Mouse (Mus musculus) embryonic facial prominence, embryonic 12.5 days (tissue): ENCODE measurements around the gene Lhb. TPM values are rescaled to one million over a fixed set of nuclear protein-coding genes. Genes with fewer than 3 reads are reported as not detected.
A peak's percentile ranks its signal among the peaks of the same experiment; 100 is the strongest.

Experiments
- ATAC-seq: fragments of 200-750 bp; cut with Nextera tagmentation; 2 replicates; pipeline ENCODE4 v1.8.0; 2017; ENCODE audit not compliant: insufficient number of reproducible peaks, insufficient read depth, low FRiP score, low TSS enrichment
- H3K27ac ChIP-seq: fragments of 300-500 bp; sonication (generic); 2 replicates; pipeline ENCODE4 v1.5.1; 2016; ENCODE audit warnings: mild to moderate bottlenecking
- H3K27me3 ChIP-seq: fragments of 300-500 bp; sonication (generic); 2 replicates; pipeline ENCODE4 v1.6.1; 2016; ENCODE audit warnings: mild to moderate bottlenecking, moderate library complexity
- H3K36me3 ChIP-seq: fragments of 300-500 bp; sonication (generic); 2 replicates; pipeline ENCODE4 v1.6.1; 2016; ENCODE audit warnings: mild to moderate bottlenecking
- H3K4me1 ChIP-seq: fragments of 300-500 bp; sonication (generic); 2 replicates; pipeline ENCODE4 v1.6.1; 2016
- H3K4me2 ChIP-seq: fragments of 300-500 bp; sonication (generic); replicated peaks from 2 replicates; pipeline ENCODE4 v1.6.1; 2016; ENCODE audit warnings: mild to moderate bottlenecking, moderate library complexity
- H3K4me3 ChIP-seq: fragments of 300-500 bp; sonication (generic); 2 replicates; pipeline ENCODE4 v1.5.1; 2016; ENCODE audit warnings: mild to moderate bottlenecking
- H3K9ac ChIP-seq: fragments of 300-500 bp; sonication (generic); 2 replicates; pipeline ENCODE4 v1.6.1; 2016; ENCODE audit warnings: mild to moderate bottlenecking, moderate library complexity
- H3K9me3 ChIP-seq: fragments of 300-500 bp; sonication (generic); 2 replicates; pipeline ENCODE4 v1.6.1; 2016; ENCODE audit warnings: mild to moderate bottlenecking, moderate library complexity
- WGBS: fragments of 180-500 bp; shearing (Covaris S2); methylation state at CpG from one replicate; pipeline ENCODE4 v1.1.7; 2016; 5-methylcytosine and 5-hydroxymethylcytosine counted together
- polyA plus RNA-seq: library from polyadenylated mRNA; unstranded; fragments of >200 nt; fragmentation: Nextera tagmentation; extraction: Ambion mirVana; gene quantifications from 2 replicates; pipeline ENCODE4 v1.2.1, GENCODE M21; 2016

Lhb gene
- polyA plus RNA-seq, 1 experiment from 2014 or later, result 0.33 TPM

DNA sequence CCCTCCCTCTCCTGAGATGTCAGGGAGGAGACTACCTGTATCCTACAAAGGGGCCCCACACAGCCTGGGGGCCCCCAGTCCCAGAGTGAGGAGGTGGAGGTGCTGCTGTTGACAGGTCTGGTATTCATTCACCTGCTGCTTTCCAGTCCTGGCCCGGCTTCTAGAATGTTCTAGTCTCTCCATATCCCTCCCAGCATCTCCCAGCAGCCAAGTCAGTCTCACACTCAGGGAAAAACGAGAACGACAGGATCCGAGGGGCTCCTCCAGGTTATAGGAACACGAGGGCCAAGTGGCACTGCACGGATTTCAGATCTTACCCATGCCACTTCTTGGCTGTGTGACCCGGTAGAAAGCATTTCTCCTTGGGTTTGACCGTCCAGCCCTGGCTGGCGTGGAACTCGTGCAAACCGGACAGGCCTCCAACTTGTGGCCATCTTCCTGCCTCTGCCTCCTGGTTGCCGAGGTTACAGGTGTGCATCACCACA lies 5.8 kb upstream of the Lhb start:
- Histone ChIP-seq H3K4me3 (peak overlapping the region; percentile 57; the same call in 1 of the 2 replicates), H3K27ac (no peak overlapping the region), H3K9ac (no peak overlapping the region), H3K27me3 (peaks cover 95% of the 10 kb centered on the region), H3K36me3 (no peaks in the 10 kb centered on the region), H3K4me2 (no peak overlapping the region), H3K4me1 (peaks cover 36% of the 10 kb centered on the region), H3K9me3 (no peaks in the 10 kb centered on the region)
- 44% methylated on average over 12 of the region's 12 CpGs for WGBS
- no peak for ATAC-seq

DNA sequence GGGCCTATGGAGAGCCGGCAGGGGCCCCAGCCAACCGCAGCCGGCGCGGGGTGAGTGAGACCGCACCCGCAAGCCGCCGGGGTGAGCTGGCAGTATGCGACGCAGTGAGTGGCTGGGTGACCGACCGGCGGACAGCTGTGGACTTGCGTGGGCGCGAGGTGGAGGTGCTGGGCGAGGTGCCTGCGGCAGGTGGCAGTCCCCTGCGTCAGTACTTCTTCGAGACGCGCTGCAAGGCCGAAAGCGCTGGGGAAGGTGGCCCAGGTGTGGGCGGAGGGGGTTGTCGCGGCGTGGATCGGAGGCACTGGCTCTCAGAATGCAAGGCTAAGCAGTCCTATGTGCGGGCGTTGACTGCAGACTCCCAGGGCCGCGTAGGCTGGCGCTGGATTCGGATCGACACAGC lies 5.0 kb upstream of the Lhb start:
- ATAC-seq, result no peak
- Histone ChIP-seq H3K9ac (peak overlapping the region; percentile 27; the same call in 1 of the 2 replicates), H3K27ac (no peak overlapping the region), H3K36me3 (peaks cover 1% of the 10 kb centered on the region; the same call in 1 of the 2 replicates), H3K9me3 (no peaks in the 10 kb centered on the region), H3K27me3 (peaks cover 95% of the 10 kb centered on the region), H3K4me2 (peak overlapping the region; percentile 34), H3K4me3 (peak overlapping the region; percentile 20), H3K4me1 (peaks cover 45% of the 10 kb centered on the region)
- 13% methylated on average over 37 of the region's 37 CpGs for WGBS

DNA sequence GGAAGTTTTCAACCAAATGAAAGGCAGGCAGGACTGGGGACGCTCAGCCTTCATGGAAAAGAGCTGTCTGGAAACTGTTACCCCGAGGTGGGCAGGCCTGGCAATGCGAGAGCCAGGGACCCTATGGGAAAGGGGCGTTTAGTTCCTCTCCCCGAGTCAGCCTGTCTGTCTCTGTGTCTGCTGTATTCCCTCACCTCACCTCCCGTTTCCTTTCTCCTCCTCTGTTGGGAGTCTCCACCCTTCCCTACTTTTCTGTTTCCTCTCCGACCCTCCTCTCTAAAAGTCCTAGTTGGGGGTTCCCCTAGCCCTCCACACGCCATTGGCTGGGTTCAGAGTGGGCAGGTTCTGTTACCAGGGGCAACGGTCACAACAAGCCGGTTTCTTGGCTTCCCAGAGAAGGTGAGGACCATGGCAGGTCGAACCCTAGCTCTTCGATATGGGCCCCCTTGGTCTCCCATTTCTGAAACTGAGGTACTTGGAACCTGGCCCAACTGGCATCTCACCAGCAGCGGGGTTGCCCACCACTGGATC lies 2.6 kb upstream of the Lhb start:
- peak overlapping the region; percentile 27 for H3K4me2 ChIP-seq
- peaks cover 84% of the 10 kb centered on the region for H3K27me3 ChIP-seq
- no peaks in the 10 kb centered on the region for H3K9me3 ChIP-seq
- peaks cover 25% of the 10 kb centered on the region for H3K36me3 ChIP-seq
- H3K9ac ChIP-seq, result peak overlapping the region; percentile 16; the same call in 1 of the 2 replicates
- H3K27ac ChIP-seq, result peak overlapping the region; percentile 50
- 8% methylated on average over 13 of the region's 13 CpGs for WGBS
- ATAC-seq, result no peak
- H3K4me1 ChIP-seq, result peaks cover 43% of the 10 kb centered on the region
- no peak overlapping the region for H3K4me3 ChIP-seq

DNA sequence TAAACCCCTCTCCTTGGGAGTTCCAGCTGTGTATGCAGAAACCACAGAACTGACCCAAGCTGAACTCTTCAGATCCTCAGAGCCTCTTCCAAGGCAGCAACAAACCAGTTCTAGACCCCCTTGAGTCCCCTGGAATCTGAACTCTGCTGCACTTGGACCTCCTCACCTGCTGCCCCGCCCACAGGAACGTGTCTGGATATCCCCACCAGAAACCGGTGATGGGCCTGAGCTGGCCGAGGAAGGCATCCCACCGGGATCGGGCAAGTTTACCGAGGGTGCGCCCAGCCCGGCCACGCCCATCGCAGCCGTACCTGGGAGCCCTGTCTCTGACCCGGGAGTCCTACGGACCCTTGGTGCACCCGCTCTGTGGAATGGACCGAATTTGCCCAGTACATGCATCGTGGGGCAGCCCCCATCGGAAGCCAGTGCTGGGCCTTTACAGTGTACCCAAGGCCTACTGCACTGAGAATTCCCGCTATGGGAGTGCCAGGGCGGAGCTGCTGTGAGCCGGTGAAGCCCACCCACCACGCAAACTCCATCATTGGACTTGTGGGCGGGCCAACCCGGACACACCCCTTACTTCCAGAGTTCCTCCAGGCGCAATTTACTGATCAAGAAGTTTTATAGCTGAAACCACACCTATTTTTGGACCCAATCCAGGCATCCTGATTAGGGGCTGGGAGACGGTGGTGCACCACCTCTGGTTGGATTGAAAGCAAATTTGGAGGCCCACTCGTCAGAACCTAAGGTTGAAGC lies 583 bp upstream of the Lhb start:
- Histone ChIP-seq H3K27ac (no peak overlapping the region), H3K9ac (no peak overlapping the region), H3K36me3 (peaks cover 45% of the 10 kb centered on the region), H3K27me3 (peaks cover 63% of the 10 kb centered on the region), H3K4me3 (no peak overlapping the region), H3K4me1 (peaks cover 30% of the 10 kb centered on the region), H3K4me2 (peak overlapping the region; percentile 31), H3K9me3 (no peaks in the 10 kb centered on the region)
- WGBS, result 11% methylated on average over 27 of the region's 27 CpGs
- ATAC-seq, result no peak

DNA sequence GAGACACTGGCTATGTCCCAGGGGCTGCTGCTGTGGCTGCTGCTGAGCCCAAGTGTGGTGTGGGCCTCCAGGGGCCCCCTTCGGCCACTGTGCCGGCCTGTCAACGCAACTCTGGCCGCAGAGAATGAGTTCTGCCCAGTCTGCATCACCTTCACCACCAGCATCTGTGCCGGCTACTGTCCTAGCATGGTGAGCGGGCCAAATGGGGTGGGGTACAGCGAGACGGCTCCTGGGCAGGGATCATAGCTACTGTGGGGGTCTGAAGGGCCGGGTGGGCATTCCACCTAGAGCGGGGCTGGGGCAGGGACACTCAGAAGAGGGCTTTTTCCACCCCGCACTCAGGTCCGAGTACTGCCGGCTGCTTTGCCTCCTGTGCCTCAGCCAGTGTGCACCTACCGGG lies 574 bp downstream of the Lhb start:
- Histone ChIP-seq H3K4me3 (no peak overlapping the region), H3K9me3 (no peaks in the 10 kb centered on the region), H3K27me3 (peaks cover 52% of the 10 kb centered on the region), H3K4me2 (no peak overlapping the region), H3K4me1 (peaks cover 25% of the 10 kb centered on the region), H3K27ac (no peak overlapping the region), H3K9ac (no peak overlapping the region), H3K36me3 (peaks cover 51% of the 10 kb centered on the region)
- WGBS, result 91% methylated on average over 14 of the region's 14 CpGs
- no peak for ATAC-seq

DNA sequence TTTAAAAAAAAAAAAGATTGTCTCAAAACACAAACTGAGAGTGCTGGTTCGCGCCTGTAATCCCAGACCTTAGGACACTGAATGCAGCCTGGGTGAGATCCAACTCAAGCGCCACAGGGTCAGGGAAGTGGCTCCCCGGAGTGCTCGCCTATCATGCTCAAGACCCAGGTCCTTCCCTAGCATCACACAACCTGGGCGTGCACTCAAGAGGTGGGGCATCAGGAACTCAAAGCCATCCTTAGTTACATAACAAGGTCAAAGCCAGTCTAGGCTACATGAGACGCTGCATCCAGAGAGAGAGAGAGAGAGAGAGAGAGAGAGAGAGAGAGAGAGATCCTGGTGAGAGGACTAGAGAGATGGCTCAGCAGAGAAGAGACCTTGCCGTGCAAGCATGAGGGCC lies 5.9 kb downstream of the Lhb start:
- peaks cover 88% of the 10 kb centered on the region for H3K36me3 ChIP-seq
- H3K4me1 ChIP-seq, result no peaks in the 10 kb centered on the region
- no peak overlapping the region for H3K4me2 ChIP-seq
- no peak for ATAC-seq
- H3K9me3 ChIP-seq, result no peaks in the 10 kb centered on the region
- H3K4me3 ChIP-seq, result no peak overlapping the region
- 0 out of 2 replicates have a peak, but pooled peaks cover under 1% of the 10 kb centered on the region for H3K27me3 ChIP-seq
- no peak overlapping the region for H3K9ac ChIP-seq
- no peak overlapping the region for H3K27ac ChIP-seq
- WGBS, result 91% methylated on average over 8 of the region's 8 CpGs

DNA sequence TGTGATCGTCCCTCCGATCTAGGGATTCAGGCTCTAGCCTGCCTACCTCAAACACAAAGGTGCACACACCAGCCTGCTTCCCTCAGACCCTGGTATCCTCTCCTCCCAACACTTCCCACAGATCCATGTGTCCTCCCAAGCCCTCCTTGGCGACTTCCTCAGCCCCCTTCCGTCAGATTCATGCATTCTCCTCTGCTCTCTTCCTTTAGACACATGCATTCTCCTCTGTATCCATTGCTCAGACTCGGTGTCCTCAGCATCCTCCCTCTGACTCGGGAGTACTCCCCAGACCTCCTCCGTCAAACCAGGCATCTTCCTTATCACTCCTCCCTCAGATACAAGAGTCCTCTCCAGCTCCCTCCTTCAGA lies 13.2 kb downstream of the Lhb start:
- no peak for ATAC-seq
- peak overlapping the region; percentile 89 for H3K9ac ChIP-seq
- 1% methylated on average over 7 of the region's 7 CpGs for WGBS
- peak overlapping the region; percentile 97 for H3K4me2 ChIP-seq
- no peaks in the 10 kb centered on the region for H3K9me3 ChIP-seq
- H3K4me3 ChIP-seq, result peak overlapping the region; percentile 95
- H3K36me3 ChIP-seq, result peaks cover 33% of the 10 kb centered on the region
- no peaks in the 10 kb centered on the region for H3K27me3 ChIP-seq
- peaks cover 43% of the 10 kb centered on the region for H3K4me1 ChIP-seq
- H3K27ac ChIP-seq, result peak overlapping the region; percentile 90

DNA sequence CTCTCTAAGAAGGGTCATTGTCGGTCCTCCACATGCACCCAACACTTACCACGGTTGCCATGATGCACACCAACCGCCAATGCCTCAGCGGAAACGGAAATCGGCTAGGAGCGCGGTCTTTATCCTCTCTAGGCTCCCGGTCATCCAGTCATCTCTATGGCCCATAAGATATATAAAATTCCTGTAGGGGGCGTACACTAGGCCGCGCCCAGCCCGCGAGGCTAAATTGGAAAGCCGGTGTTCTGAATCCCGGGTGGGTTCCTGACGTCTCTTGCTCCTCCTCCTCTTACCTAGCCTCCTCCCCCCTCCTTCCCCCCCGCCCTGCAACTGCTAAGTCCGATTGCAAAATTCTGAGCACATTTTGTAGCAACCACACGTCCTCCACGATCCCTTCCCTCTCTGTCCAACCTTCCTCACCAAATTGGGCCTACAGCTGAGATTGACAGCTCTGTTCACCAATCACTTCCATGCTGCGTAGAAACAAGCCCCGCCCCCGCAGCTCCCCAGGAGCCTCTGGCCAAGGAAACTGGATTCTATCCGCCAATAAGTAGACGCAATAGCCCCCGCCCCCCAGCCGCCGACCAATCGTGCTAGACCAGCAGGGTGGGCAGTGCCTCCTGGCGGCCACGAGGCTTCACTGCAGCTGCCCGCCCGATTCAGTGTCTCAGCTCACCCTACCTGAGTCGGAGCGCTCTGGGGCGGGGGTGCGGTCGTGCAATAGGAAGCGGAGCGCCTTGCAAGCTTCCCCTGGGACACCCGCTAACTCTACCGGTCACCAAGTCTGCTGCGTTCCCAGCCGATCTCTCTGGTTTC lies 13.8 kb downstream of the Lhb start, which contains the start of gene Gys1:
Gene Gys1 (plus strand): TSS at position 642 of the 813 bp plus-strand sequence.
- ATAC-seq, result peak; percentile 96

DNA sequence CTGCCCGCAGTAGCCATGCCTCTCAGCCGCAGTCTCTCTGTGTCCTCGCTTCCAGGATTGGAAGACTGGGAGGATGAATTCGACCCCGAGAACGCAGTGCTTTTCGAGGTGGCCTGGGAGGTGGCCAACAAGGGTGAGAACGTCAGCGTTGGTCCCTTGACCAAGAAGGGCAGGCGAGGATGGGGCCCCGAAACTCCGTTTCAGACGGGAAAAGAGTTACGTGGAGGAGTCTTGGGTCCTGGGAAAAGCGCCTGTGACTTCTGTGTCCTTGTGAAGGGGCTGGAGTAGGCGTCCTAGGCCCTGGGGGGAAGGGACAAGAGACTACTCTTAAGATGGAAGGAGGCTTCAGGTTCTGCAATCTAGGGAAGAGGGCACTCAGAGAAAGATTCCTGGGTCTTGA lies 14.4 kb downstream of the Lhb start:
- Histone ChIP-seq H3K4me1 (peaks cover 43% of the 10 kb centered on the region), H3K27me3 (no peaks in the 10 kb centered on the region), H3K4me3 (peak overlapping the region; percentile 95), H3K9me3 (no peaks in the 10 kb centered on the region), H3K4me2 (peak overlapping the region; percentile 97), H3K36me3 (peaks cover 26% of the 10 kb centered on the region), H3K27ac (peak overlapping the region; percentile 71), H3K9ac (peak overlapping the region; percentile 72)
- ATAC-seq, result 0 out of 2 replicates have a peak, but pooled peaks have one; percentile 0
- WGBS, result 2% methylated on average over 16 of the region's 16 CpGs

More for the DNA sequence above, 13.8 kb downstream of the Lhb start, which contains the start of gene Gys1:
- H3K9ac ChIP-seq, result peak within 1 kb of the TSS; percentile 89
- WGBS, result under 1% methylated on average over 45 of the region's 45 CpGs
- no peaks in the 10 kb centered on the region for H3K9me3 ChIP-seq
- peak within 1 kb of the TSS; percentile 95 for H3K4me3 ChIP-seq
- peaks cover 27% of the 10 kb centered on the region for H3K36me3 ChIP-seq
- H3K27ac ChIP-seq, result peak within 1 kb of the TSS; percentile 90
- H3K4me2 ChIP-seq, result peak within 1 kb of the TSS; percentile 97
- no peaks in the 10 kb centered on the region for H3K27me3 ChIP-seq
- peaks cover 43% of the 10 kb centered on the region for H3K4me1 ChIP-seq

DNA sequence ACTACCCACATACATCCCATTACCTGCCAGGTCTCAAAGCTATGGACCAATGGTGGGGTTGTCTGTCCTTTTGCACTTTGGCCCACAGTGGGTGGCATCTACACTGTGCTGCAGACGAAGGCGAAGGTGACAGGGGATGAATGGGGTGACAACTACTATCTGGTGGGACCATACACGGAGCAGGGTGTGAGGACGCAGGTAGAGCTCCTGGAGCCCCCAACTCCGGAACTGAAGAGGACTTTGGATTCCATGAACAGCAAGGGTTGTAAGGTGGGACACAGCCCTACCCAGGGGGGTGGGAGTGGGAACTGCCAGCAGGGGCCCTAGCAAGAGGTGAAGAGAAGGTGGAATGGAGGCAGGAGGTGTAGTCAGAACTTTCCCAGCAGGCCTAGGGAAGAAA lies 15.8 kb downstream of the Lhb start:
- no peak for ATAC-seq
- H3K9ac ChIP-seq, result 0 out of 2 replicates have a peak overlapping the region, but pooled peaks have one; percentile 24
- H3K4me3 ChIP-seq, result no peak overlapping the region
- peaks cover 43% of the 10 kb centered on the region for H3K4me1 ChIP-seq
- no peak overlapping the region for H3K27ac ChIP-seq
- 92% methylated on average over 5 of the region's 5 CpGs for WGBS
- no peaks in the 10 kb centered on the region for H3K27me3 ChIP-seq
- H3K36me3 ChIP-seq, result peaks cover 25% of the 10 kb centered on the region
- H3K4me2 ChIP-seq, result 0 out of 2 replicates have a peak overlapping the region, but pooled peaks have one; percentile 97
- H3K9me3 ChIP-seq, result no peaks in the 10 kb centered on the region

DNA sequence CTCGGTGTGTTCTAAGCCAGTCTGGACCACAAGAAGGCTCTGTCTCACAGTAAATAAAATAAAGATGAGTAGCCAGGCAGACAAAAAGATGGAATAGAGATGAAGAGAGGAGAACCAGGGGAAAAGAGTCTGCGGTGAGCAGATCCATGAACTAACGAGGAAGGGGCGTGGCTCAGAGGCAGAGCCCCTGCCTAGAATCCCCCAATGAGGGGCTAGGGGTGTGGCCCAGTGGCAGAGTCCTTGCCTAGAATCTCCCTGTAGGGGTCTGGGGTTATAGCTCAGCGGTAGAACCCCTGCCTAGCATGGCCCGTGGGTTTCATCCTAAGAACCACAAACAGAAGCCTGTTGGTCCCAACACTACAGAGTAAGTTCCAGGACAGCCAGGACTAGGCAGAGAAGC lies 16.4 kb downstream of the Lhb start:
- WGBS, result 24% methylated on average over 6 of the region's 6 CpGs
- no peaks in the 10 kb centered on the region for H3K27me3 ChIP-seq
- peak overlapping the region; percentile 26 for H3K4me2 ChIP-seq
- H3K9me3 ChIP-seq, result no peaks in the 10 kb centered on the region
- ATAC-seq, result no peak
- peaks cover 43% of the 10 kb centered on the region for H3K4me1 ChIP-seq
- H3K36me3 ChIP-seq, result peaks cover 22% of the 10 kb centered on the region
- H3K27ac ChIP-seq, result no peak overlapping the region
- peak overlapping the region; percentile 24; the same call in 1 of the 2 replicates for H3K9ac ChIP-seq
- no peak overlapping the region for H3K4me3 ChIP-seq
